Mouse (Mus musculus) heart, postnatal 0 days (tissue): ENCODE data around the gene Gtf2ird1. TPM values are rescaled to one million over a fixed set of nuclear protein-coding genes. Genes with fewer than 3 reads are reported as not detected.
A peak's percentile ranks its signal among the peaks of the same experiment; 100 is the strongest.

ENCODE experiments used
- ATAC-seq: fragments of 200-750 bp; cut with Nextera tagmentation; 2 replicates; pipeline ENCODE4 v1.8.0; 2017; ENCODE audit warnings: low read depth, moderate number of reproducible peaks, moderate library complexity; ENCODE audit not compliant: insufficient read depth
- DNase-seq: peaks from one replicate; pipeline ENCODE4 v3.0.0-alpha.2; 2016; ENCODE audit warnings: low spot score
- H3K27ac ChIP-seq: fragments of 300-500 bp; sonication (generic); 2 replicates; pipeline ENCODE4 v1.5.1; 2014; ENCODE audit warnings: low read depth, mild to moderate bottlenecking
- H3K27me3 ChIP-seq: fragments of 300-500 bp; sonication (generic); 2 replicates; pipeline ENCODE4 v1.6.1; 2014; ENCODE audit warnings: low read length, mixed read lengths; ENCODE audit not compliant: control insufficient read depth, insufficient read depth
- H3K36me3 ChIP-seq: fragments of 300-500 bp; sonication (generic); replicated peaks from 2 replicates; pipeline ENCODE4 v1.6.1; 2014; ENCODE audit warnings: low read length, mixed read lengths; ENCODE audit not compliant: control insufficient read depth, insufficient read depth
- H3K4me1 ChIP-seq: fragments of 300-500 bp; sonication (generic); 2 replicates; pipeline ENCODE4 v1.6.1; 2014; ENCODE audit warnings: antibody characterized with exemption; ENCODE audit not compliant: control insufficient read depth, insufficient read depth
- H3K4me2 ChIP-seq: fragments of 300-500 bp; sonication (generic); 2 replicates; pipeline ENCODE4 v1.6.1; 2014; ENCODE audit warnings: low read depth, mild to moderate bottlenecking, low read length, moderate library complexity
- H3K4me3 ChIP-seq: fragments of 300-500 bp; sonication (generic); 2 replicates; pipeline ENCODE4 v1.5.1; 2014; ENCODE audit warnings: low read depth, low read length
- H3K9ac ChIP-seq: fragments of 300-500 bp; sonication (generic); replicated peaks from 2 replicates; pipeline ENCODE4 v1.6.1; 2014; ENCODE audit warnings: low read depth, low read length, mixed read lengths
- H3K9me3 ChIP-seq: fragments of 300-500 bp; sonication (generic); replicated peaks from 2 replicates; pipeline ENCODE4 v1.6.1; 2016; ENCODE audit warnings: low read length; ENCODE audit not compliant: control insufficient read depth
- CTCF ChIP-seq: IDR thresholded peaks from 2 replicates; pipeline ENCODE4 v1.5.1; 2016; ENCODE audit warnings: antibody characterized with exemption, control low read depth, low read depth
- EP300 ChIP-seq: IDR thresholded peaks from 2 replicates; pipeline ENCODE4 v1.6.1; 2016; ENCODE audit warnings: antibody characterized with exemption, low read depth
- WGBS: fragments of 180-500 bp; shearing (Covaris S2); extraction: QIAGEN DNeasy Blood & Tissue Kit; methylation state at CpG from one replicate; pipeline ENCODE4 v1.1.7; 2014; 5-methylcytosine and 5-hydroxymethylcytosine counted together
- polyA plus RNA-seq: library from polyadenylated mRNA; unstranded; fragments of >200 nt; fragmentation: Nextera tagmentation; extraction: Ambion mirVana; gene quantifications from 2 replicates; pipeline ENCODE4 v1.2.1, GENCODE M21; 2015
- total RNA-seq: library from RNA; depleted of rRNA; stranded (reverse); fragments of >200 nt; gene quantifications from 2 replicates; pipeline ENCODE4 v1.2.3, GENCODE M21; 2014; ENCODE audit warnings: low replicate concordance

Gene Gtf2ird1
- total and polyA plus RNA-seq, 2 experiments from 2014 or later: 27.7 to 28.8 TPM

DNA sequence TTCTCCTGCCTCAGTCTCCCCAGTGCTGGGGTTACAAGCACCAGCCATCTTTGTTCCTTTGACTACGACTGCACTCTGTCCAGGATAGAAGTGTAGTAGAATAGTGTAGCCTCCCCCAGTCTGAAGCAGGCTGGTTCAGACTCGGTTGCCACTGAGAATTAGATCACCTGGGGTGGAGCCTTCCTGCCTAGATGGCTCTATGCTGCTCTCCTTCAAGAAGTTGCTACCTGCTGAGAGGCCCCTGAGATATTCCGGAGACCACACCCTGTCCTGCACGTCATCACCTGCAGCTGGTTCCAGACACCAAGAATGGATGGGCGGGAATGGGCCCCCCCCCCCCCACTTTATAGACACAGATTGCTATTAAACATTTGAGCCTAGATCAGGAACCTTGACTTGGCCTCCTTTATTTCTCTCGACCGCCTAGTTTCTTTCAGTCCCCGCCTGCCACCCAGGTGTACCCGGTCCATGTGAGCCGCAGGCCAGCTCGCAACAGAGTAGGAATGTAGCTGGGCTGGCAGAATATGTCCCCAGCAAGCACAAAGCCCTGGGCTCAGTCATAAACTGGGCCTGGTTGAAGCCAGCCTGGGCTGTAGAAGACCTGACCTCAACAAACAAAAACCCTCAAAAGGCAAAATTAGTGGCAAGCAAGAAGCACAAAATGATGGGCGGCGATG lies 19.6 kb downstream of the Gtf2ird1 start:
- Histone ChIP-seq H3K4me3 (no peak overlapping the region), H3K9me3 (no peaks in the 10 kb centered on the region), H3K27ac (peak overlapping the region; percentile 35), H3K4me1 (peaks cover 56% of the 10 kb centered on the region), H3K27me3 (no peaks in the 10 kb centered on the region), H3K9ac (no peak overlapping the region), H3K4me2 (no peak overlapping the region), H3K36me3 (no peaks in the 10 kb centered on the region)
- no peak for TF ChIP-seq CTCF
- no peak for TF ChIP-seq EP300
- 79% methylated on average over 13 of the region's 13 CpGs for WGBS
- no peak for DNase-seq
- no peak for ATAC-seq

GRCm38 (mm10) chr5:134435836-134436331 lies 20.6 kb downstream of the Gtf2ird1 start:
- TF ChIP-seq EP300 (no peak), CTCF (no peak)
- no peaks in the 10 kb centered on the region for H3K27me3 ChIP-seq
- peak overlapping the region; percentile 82 for H3K27ac ChIP-seq
- ATAC-seq (peak; percentile 72), DNase-seq (peak; percentile 66)
- no peaks in the 10 kb centered on the region for H3K9me3 ChIP-seq
- 38% methylated on average over 12 of the region's 12 CpGs for WGBS
- H3K4me2 ChIP-seq: no peak overlapping the region
- H3K4me3 ChIP-seq: no peak overlapping the region
- H3K9ac ChIP-seq: no peak overlapping the region
- H3K36me3 ChIP-seq: no peaks in the 10 kb centered on the region
- peaks cover 49% of the 10 kb centered on the region for H3K4me1 ChIP-seq

GRCm38 (mm10) chr5:134433137-134433536 lies 23.4 kb downstream of the Gtf2ird1 start:
- no peak for TF ChIP-seq CTCF
- no peak for TF ChIP-seq EP300
- Histone ChIP-seq H3K9ac (0 out of 2 replicates have a peak overlapping the region, but pooled peaks have one; percentile 35), H3K4me2 (no peak overlapping the region), H3K36me3 (no peaks in the 10 kb centered on the region), H3K9me3 (no peaks in the 10 kb centered on the region), H3K4me1 (peaks cover 32% of the 10 kb centered on the region), H3K27ac (no peak overlapping the region), H3K27me3 (no peaks in the 10 kb centered on the region), H3K4me3 (no peak overlapping the region)
- ATAC-seq: no peak
- WGBS: 38% methylated on average over 10 of the region's 10 CpGs
- DNase-seq: no peak

DNA sequence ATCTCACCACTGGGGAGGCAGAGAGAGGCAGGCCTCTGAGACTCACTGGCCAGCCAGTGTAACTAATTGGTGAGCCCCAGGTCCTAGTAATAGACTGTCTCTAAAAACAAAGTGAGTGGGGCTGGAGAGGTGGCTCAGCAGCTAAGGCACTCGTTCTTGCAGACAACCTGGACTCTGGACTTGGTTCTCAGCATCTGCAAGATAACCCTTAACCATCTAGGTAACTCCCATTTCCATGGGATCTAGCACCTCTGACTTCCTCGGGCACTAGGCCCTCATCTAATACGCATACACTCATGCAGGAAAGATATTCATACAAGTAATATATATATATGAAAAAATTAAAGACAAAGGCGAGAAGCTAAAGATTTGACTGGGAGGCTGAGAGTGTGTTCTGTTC lies 26.4 kb downstream of the Gtf2ird1 start:
- ATAC-seq (no peak), DNase-seq (no peak)
- H3K27me3 ChIP-seq: no peaks in the 10 kb centered on the region
- TF ChIP-seq EP300 (no peak), CTCF (no peak)
- no peak overlapping the region for H3K27ac ChIP-seq
- H3K9ac ChIP-seq: no peak overlapping the region
- no peaks in the 10 kb centered on the region for H3K9me3 ChIP-seq
- 73% methylated on average over 4 of the region's 4 CpGs for WGBS
- no peak overlapping the region for H3K4me3 ChIP-seq
- H3K36me3 ChIP-seq: no peaks in the 10 kb centered on the region
- H3K4me1 ChIP-seq: peaks cover 11% of the 10 kb centered on the region
- H3K4me2 ChIP-seq: no peak overlapping the region

DNA sequence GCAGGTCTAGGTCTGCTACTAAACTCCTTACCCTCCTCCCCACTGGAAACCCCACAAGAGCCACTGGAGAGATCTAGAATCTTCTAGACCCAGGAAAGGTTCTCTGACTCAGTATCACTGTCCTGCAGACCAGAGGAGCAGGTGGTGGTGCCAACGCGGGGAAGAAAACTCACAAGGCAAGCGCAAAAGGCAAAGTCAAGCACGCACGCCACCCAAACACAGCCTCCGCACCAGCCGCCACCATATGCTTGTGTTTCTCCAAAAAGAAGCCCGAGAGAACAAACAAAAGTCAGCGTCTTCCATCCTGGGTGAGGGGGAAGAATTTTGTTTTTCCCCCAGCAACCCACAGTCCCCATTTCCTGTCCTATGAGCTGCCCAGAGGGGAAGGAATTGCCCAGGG lies 28.9 kb downstream of the Gtf2ird1 start:
- TF ChIP-seq EP300 (no peak), CTCF (no peak)
- no peak overlapping the region for H3K4me2 ChIP-seq
- 88% methylated on average over 9 of the region's 9 CpGs for WGBS
- no peak overlapping the region for H3K9ac ChIP-seq
- H3K4me3 ChIP-seq: no peak overlapping the region
- no peaks in the 10 kb centered on the region for H3K36me3 ChIP-seq
- H3K4me1 ChIP-seq: peaks cover 7% of the 10 kb centered on the region; the same call in 1 of the 2 replicates
- ATAC-seq (no peak), DNase-seq (no peak)
- no peak overlapping the region for H3K27ac ChIP-seq
- H3K27me3 ChIP-seq: no peaks in the 10 kb centered on the region
- H3K9me3 ChIP-seq: no peaks in the 10 kb centered on the region

DNA sequence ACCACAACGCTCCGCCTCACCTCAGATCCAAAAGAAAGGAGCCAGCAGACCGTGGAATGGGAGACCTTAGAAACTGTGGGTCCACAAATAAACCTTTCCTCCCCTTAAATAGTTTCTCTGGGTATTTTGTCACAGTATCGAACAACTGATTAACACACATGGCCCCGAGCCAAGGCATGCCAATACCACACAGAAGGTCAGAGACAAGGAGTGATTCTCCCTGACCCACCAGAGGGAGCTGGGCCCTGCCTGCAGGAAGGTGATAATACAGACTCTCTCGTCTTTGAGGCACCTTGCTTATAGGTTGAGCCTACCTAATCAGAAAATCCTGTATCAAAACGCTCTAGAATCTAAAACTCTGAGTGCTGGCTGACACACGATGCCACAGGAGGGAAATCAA lies 30.9 kb downstream of the Gtf2ird1 start:
- no peak for ATAC-seq
- H3K4me1 ChIP-seq: peaks cover 19% of the 10 kb centered on the region
- H3K9ac ChIP-seq: no peak overlapping the region

More for the DNA sequence above, 30.9 kb downstream of the Gtf2ird1 start:
- no peaks in the 10 kb centered on the region for H3K36me3 ChIP-seq
- no peak overlapping the region for H3K4me3 ChIP-seq
- no peak for TF ChIP-seq CTCF
- TF ChIP-seq EP300: no peak
- H3K27me3 ChIP-seq: no peaks in the 10 kb centered on the region
- WGBS: 77% methylated on average over 8 of the region's 8 CpGs
- no peak overlapping the region for H3K4me2 ChIP-seq
- no peaks in the 10 kb centered on the region for H3K9me3 ChIP-seq
- DNase-seq: no peak
- H3K27ac ChIP-seq: no peak overlapping the region
